Comparison of ENCODE assay signal across 9 mouse cellular contexts in genomic region chr3:127458925-127459324, GRCm38 (mm10). TPM values are rescaled to one million over a fixed set of nuclear protein-coding genes. Genes with fewer than 3 reads are reported as not detected.
A peak's percentile ranks its signal among the peaks of the same experiment; 100 is the strongest.
DNase-seq lines count a peak whose midpoint lies in the region; ATAC-seq lines count a peak whose summit lies in the region.
"Had no signal": no experiment of that assay in that cellular context is flagged by ENCODE, and none has a peak within 500 bp of the region (broad histone marks: within the 10 kb centered on the region; RNA-seq: fewer than 3 reads in every experiment).

No protein-coding gene starts in this region.

- no peak overlapping the region for H3K9ac ChIP-seq in midbrain, embryonic 11.5 days (ENCODE audit: low read length)
- H3K9ac ChIP-seq in heart, embryonic 14.5 days (ENCODE audit: low read length), result no peak overlapping the region; the same call in 1 of the 2 replicates
- peak overlapping the region; percentile 46; the same call in 1 of the 2 replicates for H3K9ac ChIP-seq in liver, embryonic 12.5 days

- peak; percentile 79 for DNase-seq in midbrain, embryonic 11.5 days (ENCODE audit: low spot score, missing footprints)
- no peak for DNase-seq in midbrain, embryonic 10.5 days (ENCODE audit: low spot score)
- DNase-seq in adrenal gland, adult 18-20 months (ENCODE audit: low spot score in 2 of 2), result no peak
- DNase-seq in left cerebral cortex, postnatal 10 days (ENCODE audit: extremely low spot score in 1 of 2, low spot score in 2 of 2), result no peak
- DNase-seq in layer of hippocampus, adult 11-12 months (ENCODE audit: low spot score), result no peak
- DNase-seq: cerebellum, postnatal 36 days had no signal

- intact Hi-C loops in left cerebral cortex, postnatal 10 days (cut with DNase I), result loop anchor here (5.0 kb wide), 1 partner anchor 78 kb away; no protein-coding TSS in a partner anchor

- H3K9me3 ChIP-seq in midbrain, embryonic 11.5 days (ENCODE audit: control insufficient read depth, low read length), result no peaks in the 10 kb centered on the region
- no peaks in the 10 kb centered on the region for H3K9me3 ChIP-seq in midbrain, embryonic 10.5 days (replicated peaks)
- no peaks in the 10 kb centered on the region for H3K9me3 ChIP-seq in heart, embryonic 14.5 days (ENCODE audit: control insufficient read depth, low read length)
- no peaks in the 10 kb centered on the region for H3K9me3 ChIP-seq in liver, embryonic 12.5 days (replicated peaks)
- H3K9me3 ChIP-seq: forebrain, embryonic 10.5 days had no signal

- H3K4me2 ChIP-seq in midbrain, embryonic 11.5 days, result no peak overlapping the region
- H3K4me2 ChIP-seq in heart, embryonic 14.5 days (ENCODE audit: low read length), result peak overlapping the region; percentile 39
- peak overlapping the region; percentile 67 for H3K4me2 ChIP-seq in liver, embryonic 12.5 days

- H3K36me3 ChIP-seq in midbrain, embryonic 11.5 days (ENCODE audit: control insufficient read depth, insufficient read depth, low read length), result no peaks in the 10 kb centered on the region
- H3K36me3 ChIP-seq in midbrain, embryonic 10.5 days, result no peaks in the 10 kb centered on the region
- H3K36me3 ChIP-seq in heart, embryonic 14.5 days (ENCODE audit: control insufficient read depth, insufficient read depth, low read length), result no peaks in the 10 kb centered on the region
- H3K36me3 ChIP-seq in liver, embryonic 12.5 days, result no peaks in the 10 kb centered on the region
- H3K36me3 ChIP-seq: forebrain, embryonic 10.5 days had no signal

- no peak overlapping the region for H3K27ac ChIP-seq in midbrain, embryonic 11.5 days (ENCODE audit: low read depth, low read length)
- no peak overlapping the region for H3K27ac ChIP-seq in midbrain, embryonic 10.5 days (replicated peaks)
- peak overlapping the region; percentile 30 to 61 for H3K27ac ChIP-seq in heart, embryonic 14.5 days (replicated peaks in 1 of 2; ENCODE audit: control insufficient read depth in 1 of 2, insufficient read depth in 1 of 2, low read depth in 2 of 2, low read length in 2 of 2)
- 0 out of 2 replicates have a peak overlapping the region, but pooled peaks have one; percentile 22 for H3K27ac ChIP-seq in liver, embryonic 12.5 days
- H3K27ac ChIP-seq: forebrain, embryonic 10.5 days had no signal

- no peaks in the 10 kb centered on the region for H3K27me3 ChIP-seq in midbrain, embryonic 11.5 days (ENCODE audit: control insufficient read depth, insufficient read depth, low read length)
- H3K27me3 ChIP-seq in midbrain, embryonic 10.5 days (ENCODE audit: low read depth, poor library complexity, severe bottlenecking), result peaks cover 40% of the 10 kb centered on the region
- no peaks in the 10 kb centered on the region for H3K27me3 ChIP-seq in heart, embryonic 14.5 days (ENCODE audit: control insufficient read depth, insufficient read depth, low read length)
- H3K27me3 ChIP-seq in liver, embryonic 12.5 days (replicated peaks), result no peaks in the 10 kb centered on the region; the same call in 1 of the 2 replicates

- no peak for ATAC-seq in midbrain, embryonic 11.5 days (ENCODE audit: low FRiP score)
- peak; percentile 65; the same call in 1 of the 2 replicates for ATAC-seq in heart, embryonic 14.5 days (ENCODE audit: insufficient number of reproducible peaks, insufficient read depth, low FRiP score, low read depth)
- 0 out of 2 replicates have a peak, but pooled peaks have one; percentile 20 for ATAC-seq in liver, embryonic 12.5 days

- H3K4me3 ChIP-seq in midbrain, embryonic 11.5 days (ENCODE audit: low read depth, low read length), result no peak overlapping the region
- H3K4me3 ChIP-seq in midbrain, embryonic 10.5 days, result no peak overlapping the region
- H3K4me3 ChIP-seq in heart, embryonic 14.5 days (ENCODE audit: control insufficient read depth in 1 of 2, insufficient read depth in 1 of 2, low read depth in 1 of 2, low read length in 2 of 2), result no peak overlapping the region
- peak overlapping the region; percentile 39; the same call in 1 of the 2 replicates for H3K4me3 ChIP-seq in liver, embryonic 12.5 days
- H3K4me3 ChIP-seq: forebrain, embryonic 10.5 days had no signal

- peaks cover 11% of the 10 kb centered on the region for H3K4me1 ChIP-seq in midbrain, embryonic 11.5 days (ENCODE audit: control insufficient read depth, insufficient read depth, low read length)
- H3K4me1 ChIP-seq in midbrain, embryonic 10.5 days, result peaks cover 36% of the 10 kb centered on the region
- peaks cover 10 to 18% of the 10 kb centered on the region in 2 experiments for H3K4me1 ChIP-seq in heart, embryonic 14.5 days (ENCODE audit: control insufficient read depth in 2 of 2, insufficient read depth in 2 of 2, low read length in 2 of 2)
- H3K4me1 ChIP-seq in liver, embryonic 12.5 days, result peaks cover 34% of the 10 kb centered on the region

- 48% methylated on average over 11 of the region's 11 CpGs for WGBS in midbrain, embryonic 11.5 days
- WGBS in midbrain, embryonic 10.5 days, result 45% methylated on average over 11 of the region's 11 CpGs
- WGBS in heart, embryonic 14.5 days, result 11% methylated on average over 11 of the region's 11 CpGs
- 16% methylated on average over 11 of the region's 11 CpGs for WGBS in liver, embryonic 12.5 days (ENCODE audit: insufficient replicate concordance)

RNA-seq across cellular contexts. Expression of gene Ank2, which starts 40.2 kb away (rescaled TPM):
- 66.6 and 74.5 TPM in 2 replicates for polyA plus RNA-seq in midbrain, embryonic 11.5 days (2014; fragmentation: Nextera tagmentation; extraction: Ambion mirVana)
- polyA plus RNA-seq in midbrain, embryonic 10.5 days (2016; fragmentation: Nextera tagmentation; extraction: Ambion mirVana), result 40.4 and 60.8 TPM in 2 replicates
- polyA plus RNA-seq in heart, embryonic 14.5 days (2014; fragmentation: Nextera tagmentation; extraction: Ambion mirVana), result 49.4 and 49.5 TPM in 2 replicates
- 9.0 and 10.1 TPM in 2 replicates for polyA plus RNA-seq in liver, embryonic 12.5 days (2016; fragmentation: Nextera tagmentation; extraction: Ambion mirVana)
- 10 to 100 TPM; 31.1 to 47.3 TPM for total RNA-seq in adrenal gland, adult 18-20 months (2021)
- total RNA-seq in left cerebral cortex, postnatal 10 days (2021), result 1,000 to 10,000 TPM; 1,080 to 1,091 TPM

Comparison
In these comparisons a context has a peak if more than half of its experiments do, and no peak if none do; other contexts are left out.
1. H3K27ac ChIP-seq: peak in heart, embryonic 14.5 days (2 of 2) and liver, embryonic 12.5 days (single experiment); none in midbrain, embryonic 11.5 days (single experiment) and midbrain, embryonic 10.5 days (single experiment).